Mouse (Mus musculus): ENCODE results near the gene Sympk.

The Sympk gene

GRCm38 (mm10) chr7:19024096-19024506 is at the start of gene Sympk:
TSS of gene Sympk (plus strand) at chr7:19024377.
- DNase-seq (ENCODE audit: low spot score): peak; percentile 93

GRCm38 (mm10) chr7:18978381-18978780 is 45.8 kb upstream of the Sympk start:
- no peak for DNase-seq (ENCODE audit: low spot score)

GRCm38 (mm10) chr7:18986503-18986902 is 37.7 kb upstream of the Sympk start:
- DNase-seq (ENCODE audit: low spot score): peak; percentile 30

- no peak for DNase-seq (ENCODE audit: low spot score)
These were observed 37.1 kb upstream of the Sympk start, which contains the start of gene Nanos2 for GRCm38 (mm10) chr7:18987100-18987499. TSS of gene Nanos2 (plus strand) at chr7:18987400.

GRCm38 (mm10) chr7:18987747-18988146 is 36.4 kb upstream of the Sympk start:
- DNase-seq (ENCODE audit: low spot score): no peak

GRCm38 (mm10) chr7:18988780-18989179 is 35.4 kb upstream of the Sympk start:
- no peak for DNase-seq (ENCODE audit: low spot score)

- no peak for DNase-seq (ENCODE audit: low spot score)
These were observed 34.2 kb upstream of the Sympk start for GRCm38 (mm10) chr7:18989995-18990394.

- peak; percentile 92 for DNase-seq (ENCODE audit: low spot score)
These were observed 33.4 kb upstream of the Sympk start, which contains the start of gene Mypop for GRCm38 (mm10) chr7:18990601-18991295. TSS of gene Mypop (plus strand) at chr7:18991245.

GRCm38 (mm10) chr7:18991660-18992293 is 32.4 kb upstream of the Sympk start:
- DNase-seq (ENCODE audit: low spot score): no peak

GRCm38 (mm10) chr7:18992294-18992675 is 31.9 kb upstream of the Sympk start:
- no peak for DNase-seq (ENCODE audit: low spot score)

GRCm38 (mm10) chr7:18993036-18993435 is 31.1 kb upstream of the Sympk start:
- no peak for DNase-seq (ENCODE audit: low spot score)

GRCm38 (mm10) chr7:18998835-18999234 is 25.3 kb upstream of the Sympk start:
- DNase-seq (ENCODE audit: low spot score): no peak

- no peak for DNase-seq (ENCODE audit: low spot score)
These were observed 23.8 kb upstream of the Sympk start for GRCm38 (mm10) chr7:19000421-19000820.

GRCm38 (mm10) chr7:19001066-19001806 is 22.9 kb upstream of the Sympk start:
- DNase-seq (ENCODE audit: low spot score): peak; percentile 64

- no peak for DNase-seq (ENCODE audit: low spot score)
These were observed 22.4 kb upstream of the Sympk start for GRCm38 (mm10) chr7:19001807-19002085.

GRCm38 (mm10) chr7:19002115-19002514 is 22.1 kb upstream of the Sympk start:
- DNase-seq (ENCODE audit: low spot score): no peak

GRCm38 (mm10) chr7:19002848-19003498 is 21.2 kb upstream of the Sympk start:
- DNase-seq (ENCODE audit: low spot score): peak; percentile 70

GRCm38 (mm10) chr7:19003902-19004630 is 20.1 kb upstream of the Sympk start, which contains the start of gene Irf2bp1:
TSS of gene Irf2bp1 (plus strand) at chr7:19004044.
- peak; percentile 87 for DNase-seq (ENCODE audit: low spot score)

GRCm38 (mm10) chr7:19004631-19005079 is 19.5 kb upstream of the Sympk start:
- DNase-seq (ENCODE audit: low spot score): peak; percentile 31

GRCm38 (mm10) chr7:19005417-19006121 is 18.6 kb upstream of the Sympk start:
- DNase-seq (ENCODE audit: low spot score): no peak

GRCm38 (mm10) chr7:19006476-19006875 is 17.7 kb upstream of the Sympk start:
- DNase-seq (ENCODE audit: low spot score): peak; percentile 68

All from spleen, adult 12 weeks (tissue).